Mouse (Mus musculus): ENCODE results near the gene Epm2a.

Epm2a gene

GRCm38 (mm10) chr10:11429059-11429812 lies 86.0 kb downstream of the Epm2a start:
- DNase-seq, result no peak

- no peak for DNase-seq
These were observed 93.8 kb downstream of the Epm2a start for GRCm38 (mm10) chr10:11436961-11437360.

GRCm38 (mm10) chr10:11438461-11438860 lies 95.3 kb downstream of the Epm2a start:
- DNase-seq, result no peak

GRCm38 (mm10) chr10:11439342-11439741 lies 96.1 kb downstream of the Epm2a start:
- DNase-seq, result no peak

- DNase-seq, result peak; percentile 98
These were observed 106.5 kb downstream of the Epm2a start for GRCm38 (mm10) chr10:11449556-11450305.

- no peak for DNase-seq
These were observed 109.3 kb downstream of the Epm2a start for GRCm38 (mm10) chr10:11452537-11452936.

- DNase-seq, result peak; percentile 14
These were observed 114.2 kb downstream of the Epm2a start for GRCm38 (mm10) chr10:11457445-11457844.

GRCm38 (mm10) chr10:11491956-11492355 lies 148.8 kb downstream of the Epm2a start:
- peak; percentile 85 for DNase-seq

All from right cerebral cortex, postnatal 4 days (tissue).